Mouse (Mus musculus) heart, postnatal 0 days (tissue): ENCODE data around the gene Ahnak.

Experiments
- CTCF ChIP-seq: IDR thresholded peaks from 2 replicates; pipeline ENCODE4 v1.5.1; 2016; ENCODE audit warnings: antibody characterized with exemption, control low read depth, low read depth
- EP300 ChIP-seq: IDR thresholded peaks from 2 replicates; pipeline ENCODE4 v1.6.1; 2016; ENCODE audit warnings: antibody characterized with exemption, low read depth

- no peak for TF ChIP-seq EP300
- no peak for TF ChIP-seq CTCF
Observed at GRCm38 (mm10) chr19:9041074-9041473, 52.0 kb downstream of the Ahnak start.
